Mouse (Mus musculus) cerebellum, adult 2 months (tissue): ENCODE results near the gene Klhl25. TPM values are rescaled to one million over a fixed set of nuclear protein-coding genes. Genes with fewer than 3 reads are reported as not detected.
"Not testable (repeated sequence)": the region's sequence is repeated elsewhere in the genome, so short reads cannot be mapped to it uniquely, and the experiment has no call there.

Experiments used
- DNase-seq, 2 experiments: peaks; one replicate each; pipeline ENCODE4 v3.0.0; 2021
- H3K27ac ChIP-seq: fragments of 200-500 bp; 2 replicates; pipeline ENCODE4 v1.5.1; 2012; ENCODE audit warnings: low read length, control low read depth, inconsistent platforms; ENCODE audit not compliant: insufficient read depth
- H3K27me3 ChIP-seq: fragments of 200-500 bp; 2 replicates; pipeline ENCODE4 v1.6.1; 2012; ENCODE audit warnings: inconsistent platforms, mild to moderate bottlenecking, low read length, moderate library complexity; ENCODE audit not compliant: control insufficient read depth, insufficient read depth
- H3K4me1 ChIP-seq: fragments of 200-500 bp; 2 replicates; pipeline ENCODE4 v1.6.1; 2011; ENCODE audit warnings: low read length; ENCODE audit not compliant: control insufficient read depth, insufficient read depth
- H3K4me3 ChIP-seq: fragments of 200-500 bp; replicated peaks from 2 replicates; pipeline ENCODE3; 2011; ENCODE audit warnings: mild to moderate bottlenecking, low read depth, low read length, control low read depth; ENCODE audit not compliant: insufficient read depth
- CTCF ChIP-seq: fragments of 200-500 bp; IDR thresholded peaks from 2 replicates; pipeline ENCODE4 v1.5.1; 2011; ENCODE audit warnings: low read depth, mild to moderate bottlenecking, control low read depth, low read length, moderate library complexity, borderline replicate concordance; ENCODE audit not compliant: insufficient read depth
- POLR2A ChIP-seq: fragments of 200-500 bp; IDR thresholded peaks from 2 replicates; pipeline ENCODE4 v1.6.1; 2011; ENCODE audit warnings: low read length, control low read depth, borderline replicate concordance; ENCODE audit not compliant: insufficient read depth
- WGBS: fragments of 180-500 bp; shearing (Covaris S2); methylation state at CpG from one replicate; pipeline ENCODE4 v1.1.7; 2018; 5-methylcytosine and 5-hydroxymethylcytosine counted together
- polyA plus RNA-seq: library from polyadenylated mRNA; depleted of rRNA; stranded (reverse); fragments of >200 nt; gene quantifications from 2 replicates; pipeline ENCODE4 v1.2.3, GENCODE M21; 2012

The Klhl25 gene
- polyA plus RNA-seq, 1 experiment, result 8.9 TPM

- Histone ChIP-seq H3K27me3 (no peaks in the 10 kb centered on the region), H3K4me3 (no peak overlapping the region), H3K27ac (no peak overlapping the region), H3K4me1 (peaks cover 39% of the 10 kb centered on the region)
- WGBS, result 98% methylated on average over 11 of the region's 11 CpGs
- DNase-seq, result no peak
- TF ChIP-seq POLR2A (no peak), CTCF (no peak)
Measured at GRCm38 (mm10) chr7:75856259-75856658, 8.1 kb downstream of the Klhl25 start.

GRCm38 (mm10) chr7:75859771-75860196 lies 11.7 kb downstream of the Klhl25 start:
- H3K4me3 ChIP-seq, result no peak overlapping the region
- H3K4me1 ChIP-seq, result peaks cover 18% of the 10 kb centered on the region
- WGBS, result 37% methylated on average over 9 of the region's 9 CpGs
- H3K27me3 ChIP-seq, result no peaks in the 10 kb centered on the region
- TF ChIP-seq POLR2A, result no peak
- no peak for TF ChIP-seq CTCF
- peak; percentile 44 to 70 for DNase-seq
- H3K27ac ChIP-seq, result no peak overlapping the region

- peak; percentile 38 to 60 for DNase-seq
- WGBS, result 37% methylated on average over 7 of the region's 7 CpGs
- H3K27me3 ChIP-seq, result not testable (repeated sequence)
Measured at GRCm38 (mm10) chr7:75861638-75862426, 13.7 kb downstream of the Klhl25 start.

GRCm38 (mm10) chr7:75862427-75862781 lies 14.3 kb downstream of the Klhl25 start:
- WGBS, result 84% methylated on average over 6 of the region's 6 CpGs
- DNase-seq, result not testable (repeated sequence)

More at GRCm38 (mm10) chr7:75861638-75862426, 13.7 kb downstream of the Klhl25 start:
- H3K27ac ChIP-seq, H3K4me3 ChIP-seq, H3K4me1 ChIP-seq: not testable (repeated sequence)

GRCm38 (mm10) chr7:75863248-75863911 lies 15.3 kb downstream of the Klhl25 start:
- H3K27ac ChIP-seq, H3K4me3 ChIP-seq, H3K27me3 ChIP-seq, H3K4me1 ChIP-seq: not testable (repeated sequence)
- peak in 1 of 2 experiments; percentile 47 for DNase-seq
- WGBS, result 57% methylated on average over 5 of the region's 5 CpGs

More at GRCm38 (mm10) chr7:75862427-75862781, 14.3 kb downstream of the Klhl25 start:
- H3K4me3 ChIP-seq, H3K27me3 ChIP-seq, H3K4me1 ChIP-seq, H3K27ac ChIP-seq: not testable (repeated sequence)

GRCm38 (mm10) chr7:75865026-75865425 lies 16.9 kb downstream of the Klhl25 start:
- no peak for DNase-seq
- H3K27ac ChIP-seq, result no peak overlapping the region
- TF ChIP-seq CTCF (no peak), POLR2A (no peak)
- no peaks in the 10 kb centered on the region for H3K27me3 ChIP-seq
- peaks cover 2% of the 10 kb centered on the region; the same call in 1 of the 2 replicates for H3K4me1 ChIP-seq
- 96% methylated on average over 6 of the region's 6 CpGs for WGBS
- no peak overlapping the region for H3K4me3 ChIP-seq

GRCm38 (mm10) chr7:75866557-75866956 lies 18.4 kb downstream of the Klhl25 start:
- no peak for DNase-seq
- 90% methylated on average over 13 of the region's 13 CpGs for WGBS
- Histone ChIP-seq H3K27me3 (no peaks in the 10 kb centered on the region), H3K4me3 (no peak overlapping the region), H3K4me1 (peaks cover 10% of the 10 kb centered on the region), H3K27ac (no peak overlapping the region)
- TF ChIP-seq POLR2A (no peak), CTCF (no peak)

GRCm38 (mm10) chr7:75868687-75869086 lies 20.6 kb downstream of the Klhl25 start:
- TF ChIP-seq CTCF (no peak), POLR2A (no peak)
- DNase-seq, result no peak
- Histone ChIP-seq H3K27me3 (no peaks in the 10 kb centered on the region), H3K4me3 (no peak overlapping the region), H3K4me1 (peaks cover 17% of the 10 kb centered on the region), H3K27ac (no peak overlapping the region)
- 89% methylated on average over 2 of the region's 2 CpGs for WGBS
